Mouse (Mus musculus): ENCODE data around the gene Abcf3.

- TF ChIP-seq CTCF (conservative IDR thresholded peaks at IDR 0.05; ENCODE audit: low read length) (no peak), POU5F1 (IDR thresholded peaks at IDR 0.05; ENCODE audit: borderline replicate concordance, low read length) (no peak)
These were observed 19.6 kb upstream of the Abcf3 start for GRCm38 (mm10) chr16:20528779-20529178.
